Mouse (Mus musculus): ENCODE measurements around the gene Pctp. TPM values are rescaled to one million over a fixed set of nuclear protein-coding genes. Genes with fewer than 3 reads are reported as not detected.

Pctp gene
- total RNA-seq (2021): 1 to 10 TPM; 2.8 to 4.0 TPM
- long read RNA-seq, experiment 1, partial matches to known transcripts: 0 of 4 reads
- long read RNA-seq, experiment 1, other reads (novel, unspliced or antisense): 1 of 4 reads
- long read RNA-seq, experiment 2, transcript Pctp-201 (6 exons, 2,723 nt): major isoform, 7 of 7 reads
- long read RNA-seq, experiment 2, partial matches to known transcripts: 0 of 7 reads
- long read RNA-seq, experiment 2, other reads (novel, unspliced or antisense): 0 of 7 reads

DNA sequence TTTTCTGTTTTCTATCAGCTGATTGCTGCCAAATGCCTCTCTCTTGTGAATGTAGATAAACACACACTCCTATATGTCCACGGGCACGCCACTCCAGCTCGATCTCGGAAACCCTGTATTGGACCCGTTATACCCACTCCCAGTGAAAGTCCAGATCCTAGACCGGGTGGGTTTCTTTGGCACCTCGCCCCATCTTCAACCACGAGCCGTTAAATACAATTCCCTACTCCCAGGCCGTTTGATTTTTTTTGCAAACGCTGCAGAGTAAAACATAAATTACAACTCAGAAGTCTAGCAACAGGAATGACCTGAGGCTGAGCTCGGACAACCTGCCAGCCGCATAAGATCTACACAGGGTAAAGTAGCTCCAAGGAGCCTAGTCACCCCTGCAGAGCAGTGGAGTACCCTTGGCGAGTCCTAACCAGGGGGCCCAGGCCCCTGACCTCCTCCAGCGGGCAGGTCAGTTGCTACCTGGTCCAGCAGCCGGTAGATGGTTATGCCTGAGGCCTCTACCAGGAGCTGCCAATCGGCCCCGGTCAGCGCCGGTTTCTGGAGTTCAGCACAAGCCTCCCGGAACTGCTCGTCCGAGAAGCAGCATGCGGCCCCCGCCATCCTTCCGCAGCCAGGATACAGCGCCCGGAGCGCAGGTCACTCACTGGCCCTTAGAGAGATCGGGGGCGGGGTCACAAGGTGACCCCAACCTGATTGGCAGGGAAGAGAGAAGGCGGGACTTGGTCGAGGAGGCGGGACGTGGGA lies at the start of gene Pctp:
TSS of gene Pctp (minus strand) at position 664 of the 756 bp plus-strand sequence.
- peak within 1 kb of the TSS; percentile 80 for H3K27ac ChIP-seq
- TF ChIP-seq CTCF (IDR thresholded peaks at IDR 0.05): no peak
- peak within 1 kb of the TSS; percentile 82 for H3K4me3 ChIP-seq
- peak; percentile 88 for DNase-seq
- intact Hi-C loops (cut with DNase I): no loop called here

DNA sequence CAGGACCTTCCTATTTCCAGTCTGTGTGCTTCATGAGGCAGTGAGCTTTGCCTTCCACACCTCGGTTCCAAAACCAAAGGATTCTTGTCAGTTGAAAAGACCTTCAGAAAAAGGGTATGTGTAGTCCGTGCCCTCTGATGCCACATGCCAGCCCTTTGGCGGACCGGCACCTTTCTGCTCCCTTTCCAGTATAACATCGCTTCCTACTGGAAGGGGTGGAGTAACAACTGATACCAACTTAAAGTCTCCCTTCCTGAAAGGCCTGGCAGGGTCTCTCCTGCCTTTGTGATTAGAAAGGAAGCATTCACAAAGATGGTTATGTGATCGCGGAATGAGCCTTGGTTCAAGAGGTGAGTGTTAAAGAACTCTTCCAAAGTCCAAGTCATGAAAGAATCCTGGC lies 47.3 kb upstream of the Pctp start:
- intact Hi-C loops (cut with DNase I): no loop called here
- no peak for TF ChIP-seq CTCF (IDR thresholded peaks at IDR 0.05)
- DNase-seq: no peak
- H3K4me3 ChIP-seq: no peak overlapping the region
- no peak overlapping the region for H3K27ac ChIP-seq

GRCm38 (mm10) chr11:90047271-90047670 lies 44.6 kb upstream of the Pctp start:
- peak; percentile 52 for DNase-seq
- intact Hi-C loops (cut with DNase I): loop anchor here (2.0 kb wide), 1 partner anchor 54 kb away; no protein-coding TSS in a partner anchor
- Histone ChIP-seq H3K4me3 (no peak overlapping the region), H3K27ac (peak overlapping the region; percentile 85)
- no peak for TF ChIP-seq CTCF (IDR thresholded peaks at IDR 0.05)

GRCm38 (mm10) chr11:90046211-90046610 lies 43.5 kb upstream of the Pctp start:
- peak; percentile 55 for DNase-seq
- H3K27ac ChIP-seq: peak overlapping the region; percentile 85
- peak overlapping the region; percentile 27 for H3K4me3 ChIP-seq
- no peak for TF ChIP-seq CTCF (IDR thresholded peaks at IDR 0.05)
- intact Hi-C loops (cut with DNase I): loop anchor here (2.0 kb wide), 1 partner anchor 55 kb away; no protein-coding TSS in a partner anchor

GRCm38 (mm10) chr11:90044459-90044858 lies 41.8 kb upstream of the Pctp start:
- TF ChIP-seq CTCF (IDR thresholded peaks at IDR 0.05): no peak

GRCm38 (mm10) chr11:90038022-90038421 lies 35.3 kb upstream of the Pctp start:
- peak; percentile 57 for DNase-seq
- Histone ChIP-seq H3K27ac (peak overlapping the region; percentile 77), H3K4me3 (no peak overlapping the region)
- intact Hi-C loops (cut with DNase I): loop anchor here (1.0 kb wide), 1 partner anchor 131 kb away; no protein-coding TSS in a partner anchor
- TF ChIP-seq CTCF (IDR thresholded peaks at IDR 0.05): peak; percentile 76

More at GRCm38 (mm10) chr11:90044459-90044858, 41.8 kb upstream of the Pctp start:
- no peak overlapping the region for H3K4me3 ChIP-seq
- DNase-seq: no peak
- peak overlapping the region; percentile 85; the same call in 1 of the 2 replicates for H3K27ac ChIP-seq
- intact Hi-C loops (cut with DNase I): no loop called here

DNA sequence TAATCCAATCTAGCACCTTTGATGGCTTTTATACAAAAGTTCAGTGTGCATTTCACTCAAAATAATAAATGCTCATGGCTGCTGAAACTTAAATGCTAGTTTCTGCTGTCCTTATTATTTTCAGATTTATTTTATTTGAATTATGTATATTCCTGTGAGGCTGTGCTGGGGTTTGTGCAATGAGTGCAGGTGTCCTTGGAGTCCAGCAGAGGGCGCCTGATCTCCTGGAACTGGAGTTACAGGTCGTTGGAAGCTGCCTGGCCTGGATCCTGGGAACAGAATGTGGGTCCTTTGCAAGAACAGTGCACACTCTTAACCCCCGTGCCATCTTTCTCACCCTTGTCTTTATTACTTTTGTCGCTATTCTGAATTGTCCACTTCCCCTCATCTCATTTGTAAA lies 33.7 kb upstream of the Pctp start:
- peak; percentile 37 for DNase-seq
- Histone ChIP-seq H3K4me3 (no peak overlapping the region; the same call in 1 of the 2 replicates), H3K27ac (no peak overlapping the region; the same call in 1 of the 2 replicates)
- intact Hi-C loops (cut with DNase I): no loop called here
- TF ChIP-seq CTCF (IDR thresholded peaks at IDR 0.05): peak; percentile 55

DNA sequence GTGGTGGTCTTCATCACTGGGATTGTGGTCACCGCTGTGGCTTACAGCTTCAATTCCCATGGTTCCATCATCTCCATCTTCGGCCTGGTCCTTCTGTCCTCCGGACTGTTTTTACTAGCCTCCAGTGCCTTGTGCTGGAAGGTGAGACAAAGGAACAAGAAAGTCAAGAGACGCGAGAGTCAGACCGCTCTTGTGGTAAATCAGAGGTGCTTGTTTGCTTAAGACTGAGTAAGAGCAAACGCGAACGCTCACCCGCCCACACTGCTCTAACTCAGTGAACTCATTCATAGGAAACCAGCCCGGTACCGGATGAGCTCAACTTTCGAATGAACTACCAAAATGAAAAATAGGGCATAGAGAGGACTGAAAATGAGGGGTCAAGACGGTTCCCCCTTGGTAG lies 32.8 kb upstream of the Pctp start:
- Histone ChIP-seq H3K27ac (peak overlapping the region; percentile 86), H3K4me3 (peak overlapping the region; percentile 74)
- no peak for TF ChIP-seq CTCF (IDR thresholded peaks at IDR 0.05)
- peak; percentile 24 for DNase-seq
- intact Hi-C loops (cut with DNase I): no loop called here

- intact Hi-C loops (cut with DNase I): no loop called here
- TF ChIP-seq CTCF (IDR thresholded peaks at IDR 0.05): no peak
- peak overlapping the region; percentile 86 for H3K27ac ChIP-seq
- H3K4me3 ChIP-seq: peak overlapping the region; percentile 74
- peak; percentile 60 for DNase-seq
Observed at GRCm38 (mm10) chr11:90034646-90035045, 32.0 kb upstream of the Pctp start.

- Histone ChIP-seq H3K4me3 (peak overlapping the region; percentile 74), H3K27ac (peak overlapping the region; percentile 86)
- no peak for TF ChIP-seq CTCF (IDR thresholded peaks at IDR 0.05)
- peak; percentile 36 for DNase-seq
- intact Hi-C loops (cut with DNase I): no loop called here
Observed at GRCm38 (mm10) chr11:90033442-90033841, 30.7 kb upstream of the Pctp start.

DNA sequence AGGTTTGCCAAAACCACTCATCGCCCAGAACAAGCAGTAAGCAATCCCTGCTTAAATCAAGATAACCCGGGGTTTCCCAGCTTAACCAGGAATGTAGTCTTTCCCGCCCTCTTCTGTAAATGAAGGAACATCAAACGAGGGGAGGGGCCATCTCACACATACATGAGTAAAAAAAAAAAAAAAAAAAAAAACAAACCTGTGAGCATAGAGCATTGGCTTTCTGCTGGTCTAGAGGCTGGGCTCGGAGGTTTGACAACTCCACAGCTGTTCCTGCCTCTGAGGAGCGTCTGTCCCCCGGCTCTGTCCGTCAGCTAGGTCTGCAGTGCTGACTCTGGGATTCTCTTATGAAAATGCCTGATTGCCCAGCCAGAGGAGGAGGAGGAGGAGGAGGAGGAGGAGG lies 30.1 kb upstream of the Pctp start:
- H3K27ac ChIP-seq: peak overlapping the region; percentile 86
- TF ChIP-seq CTCF (IDR thresholded peaks at IDR 0.05): no peak
- intact Hi-C loops (cut with DNase I): no loop called here
- DNase-seq: peak; percentile 37
- H3K4me3 ChIP-seq: peak overlapping the region; percentile 74

GRCm38 (mm10) chr11:90031076-90031475 lies 28.4 kb upstream of the Pctp start:
- Histone ChIP-seq H3K4me3 (peak overlapping the region; percentile 74), H3K27ac (peak overlapping the region; percentile 86)
- DNase-seq: no peak
- no peak for TF ChIP-seq CTCF (IDR thresholded peaks at IDR 0.05)
- intact Hi-C loops (cut with DNase I): no loop called here

DNA sequence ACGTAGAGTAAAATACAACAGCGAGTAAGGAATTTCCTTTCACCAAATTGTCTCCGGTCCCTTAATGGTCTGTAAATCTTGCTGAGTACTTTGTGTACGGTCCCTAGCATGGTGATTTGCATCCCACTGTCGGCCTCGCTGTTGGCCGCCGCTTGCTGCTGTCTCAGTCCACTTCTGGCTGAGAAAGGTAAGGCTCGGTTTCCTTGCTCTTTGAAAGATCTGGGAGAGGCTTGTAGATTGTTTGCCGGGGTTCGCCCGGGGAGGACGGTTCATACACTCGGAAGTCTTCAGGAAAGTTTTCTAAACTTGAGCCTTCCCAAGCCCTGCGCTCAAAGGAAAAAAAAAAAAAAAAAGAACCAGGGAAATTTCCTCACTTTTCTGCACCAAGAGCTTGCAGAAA lies 27.9 kb upstream of the Pctp start:
- intact Hi-C loops (cut with DNase I): no loop called here
- Histone ChIP-seq H3K27ac (peak overlapping the region; percentile 86), H3K4me3 (peak overlapping the region; percentile 74)
- no peak for TF ChIP-seq CTCF (IDR thresholded peaks at IDR 0.05)
- DNase-seq: peak; percentile 74

Data from gastrocnemius, adult 2 months (tissue).